Mouse (Mus musculus) heart, embryonic 12.5 days (tissue): Measurements from ENCODE around the gene Megf9. TPM values are rescaled to one million over a fixed set of nuclear protein-coding genes. Genes with fewer than 3 reads are reported as not detected.

Experiments used
- ATAC-seq: fragments of 200-750 bp; cut with Nextera tagmentation; 2 replicates; pipeline ENCODE4 v1.8.0; 2017; ENCODE audit warnings: moderate TSS enrichment, moderate library complexity; ENCODE audit not compliant: insufficient number of reproducible peaks, low FRiP score
- H3K27ac ChIP-seq: fragments of 300-500 bp; sonication (generic); 2 replicates; pipeline ENCODE4 v1.5.1; 2016; ENCODE audit warnings: mild to moderate bottlenecking, moderate library complexity; ENCODE audit not compliant: poor library complexity, severe bottlenecking
- H3K27me3 ChIP-seq: fragments of 300-500 bp; sonication (generic); replicated peaks from 2 replicates; pipeline ENCODE4 v1.6.1; 2016; ENCODE audit warnings: mild to moderate bottlenecking, moderate library complexity
- H3K36me3 ChIP-seq: fragments of 300-500 bp; sonication (generic); 2 replicates; pipeline ENCODE4 v1.6.1; 2016; ENCODE audit warnings: mild to moderate bottlenecking, moderate library complexity
- H3K4me1 ChIP-seq: fragments of 300-500 bp; sonication (generic); replicated peaks from 2 replicates; pipeline ENCODE4 v1.6.1; 2016; ENCODE audit warnings: mild to moderate bottlenecking
- H3K4me2 ChIP-seq: fragments of 300-500 bp; sonication (generic); 2 replicates; pipeline ENCODE4 v1.6.1; 2016; ENCODE audit warnings: mild to moderate bottlenecking, moderate library complexity
- H3K4me3 ChIP-seq: fragments of 300-500 bp; sonication (generic); 2 replicates; pipeline ENCODE4 v1.5.1; 2016; ENCODE audit warnings: mild to moderate bottlenecking
- H3K9ac ChIP-seq: fragments of 300-500 bp; sonication (generic); 2 replicates; pipeline ENCODE4 v1.6.1; 2016; ENCODE audit warnings: mild to moderate bottlenecking, moderate library complexity
- H3K9me3 ChIP-seq: fragments of 300-500 bp; sonication (generic); replicated peaks from 2 replicates; pipeline ENCODE4 v1.6.1; 2016; ENCODE audit warnings: mild to moderate bottlenecking, moderate library complexity
- WGBS: fragments of 180-500 bp; shearing (Covaris S2); methylation state at CpG from one replicate; pipeline ENCODE4 v1.1.7; 2016; 5-methylcytosine and 5-hydroxymethylcytosine counted together
- polyA plus RNA-seq: library from polyadenylated mRNA; unstranded; fragments of >200 nt; fragmentation: Nextera tagmentation; extraction: Ambion mirVana; gene quantifications from 2 replicates; pipeline ENCODE4 v1.2.1, GENCODE M21; 2016

Megf9 gene
- polyA plus RNA-seq, 1 experiment from 2014 or later, result 8.2 TPM

DNA sequence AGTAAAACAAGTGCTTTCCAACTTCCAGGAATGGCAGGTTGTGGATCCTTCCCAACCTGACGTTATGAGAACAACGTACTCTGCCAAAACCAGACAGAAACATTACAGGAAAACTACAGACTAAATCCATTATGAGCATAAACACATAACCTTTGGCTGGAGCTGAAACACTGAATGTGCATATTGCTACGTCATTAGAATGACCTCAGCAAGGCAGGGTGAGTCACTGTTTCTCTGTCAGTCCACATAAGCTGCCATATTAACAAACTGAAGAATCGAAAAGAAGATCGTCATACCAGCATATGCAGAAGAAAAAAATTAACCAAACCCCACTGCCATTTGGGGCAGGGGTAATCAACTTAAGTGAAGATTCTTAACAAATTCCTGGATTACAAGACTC lies 148.6 kb downstream of the Megf9 start:
- ATAC-seq, result no peak
- Histone ChIP-seq H3K27ac (no peak overlapping the region), H3K9ac (no peak overlapping the region), H3K4me3 (no peak overlapping the region), H3K36me3 (peaks cover 5% of the 10 kb centered on the region), H3K27me3 (no peaks in the 10 kb centered on the region), H3K4me2 (no peak overlapping the region), H3K4me1 (0 out of 2 replicates have a peak, but pooled peaks cover 2% of the 10 kb centered on the region), H3K9me3 (no peaks in the 10 kb centered on the region)
- WGBS, result 92% methylated on average over 5 of the region's 5 CpGs

DNA sequence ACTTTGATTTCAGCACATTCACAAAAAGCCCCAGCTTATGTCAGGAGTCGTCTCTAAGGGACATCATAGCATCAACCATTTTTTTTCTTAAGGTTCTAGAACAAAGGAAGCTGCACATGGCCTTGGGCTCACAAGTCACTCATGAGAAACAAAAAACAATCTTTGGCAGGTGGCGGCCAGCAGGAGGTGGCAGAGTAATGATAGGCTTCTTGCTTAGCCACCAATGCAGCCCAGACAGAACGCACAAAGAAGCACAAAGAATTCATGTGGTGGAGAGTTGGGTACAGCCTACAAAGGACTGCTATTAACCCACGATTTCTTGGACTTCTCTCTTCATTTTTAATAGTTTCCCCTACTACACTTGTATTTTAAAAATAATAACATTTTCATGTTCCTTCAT lies 157.4 kb downstream of the Megf9 start:
- WGBS, result 78% methylated on average over 4 of the region's 4 CpGs
- Histone ChIP-seq H3K36me3 (peaks cover 32% of the 10 kb centered on the region), H3K4me2 (no peak overlapping the region), H3K27me3 (no peaks in the 10 kb centered on the region), H3K9me3 (no peaks in the 10 kb centered on the region), H3K4me1 (no peaks in the 10 kb centered on the region), H3K4me3 (no peak overlapping the region), H3K27ac (no peak overlapping the region), H3K9ac (no peak overlapping the region)
- no peak for ATAC-seq

Other genes starting within 250 kb of the Megf9 start
- gene Cdk5rap2, start 124.6 kb downstream of the Megf9 start, polyA plus RNA-seq, result 16.3 and 16.8 TPM in 2 replicates